Mouse (Mus musculus): ENCODE results near the gene Eftud2. TPM values are rescaled to one million over a fixed set of nuclear protein-coding genes. Genes with fewer than 3 reads are reported as not detected.

Gene Eftud2
- polyA plus RNA-seq, 1 experiment: 72.5 TPM

DNA sequence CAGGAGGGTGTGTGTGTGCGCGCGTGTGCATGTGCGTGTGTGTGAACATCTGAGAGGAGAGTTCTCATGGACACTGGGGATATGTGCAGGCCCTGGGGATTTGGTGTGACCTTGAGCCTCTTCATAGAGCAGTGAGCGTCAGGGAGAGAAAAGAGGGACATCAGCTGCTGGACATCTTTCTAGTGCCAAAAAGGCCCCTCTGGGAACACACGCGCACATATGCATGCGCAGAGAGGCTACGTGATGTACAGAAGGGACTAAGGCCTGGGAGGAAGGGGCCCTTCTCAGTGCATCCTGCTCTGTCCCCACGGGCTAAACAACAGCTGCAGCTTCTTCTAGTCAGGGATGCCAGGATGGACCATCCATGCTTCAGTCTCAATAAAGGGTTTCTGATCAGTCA lies 46.6 kb downstream of the Eftud2 start:
- Histone ChIP-seq H3K4me1 (ENCODE audit: control insufficient read depth, insufficient read depth, low read length) (no peaks in the 10 kb centered on the region), H3K4me3 (ENCODE audit: control insufficient read depth, low read depth, low read length) (no peak overlapping the region), H3K27me3 (ENCODE audit: control insufficient read depth, insufficient read depth, low read length) (no peaks in the 10 kb centered on the region), H3K27ac (ENCODE audit: control insufficient read depth, insufficient read depth, low read depth, low read length) (no peak overlapping the region), H3K36me3 (ENCODE audit: control insufficient read depth, insufficient read depth, low read length) (peaks cover 2% of the 10 kb centered on the region)
- no peak for TF ChIP-seq CTCF (IDR thresholded peaks at IDR 0.05; ENCODE audit: control insufficient read depth, insufficient read depth, insufficient replicate concordance, low read depth, low read length)
- no peak for TF ChIP-seq POLR2A (IDR thresholded peaks at IDR 0.05; ENCODE audit: control insufficient read depth, low read depth, low read length)

DNA sequence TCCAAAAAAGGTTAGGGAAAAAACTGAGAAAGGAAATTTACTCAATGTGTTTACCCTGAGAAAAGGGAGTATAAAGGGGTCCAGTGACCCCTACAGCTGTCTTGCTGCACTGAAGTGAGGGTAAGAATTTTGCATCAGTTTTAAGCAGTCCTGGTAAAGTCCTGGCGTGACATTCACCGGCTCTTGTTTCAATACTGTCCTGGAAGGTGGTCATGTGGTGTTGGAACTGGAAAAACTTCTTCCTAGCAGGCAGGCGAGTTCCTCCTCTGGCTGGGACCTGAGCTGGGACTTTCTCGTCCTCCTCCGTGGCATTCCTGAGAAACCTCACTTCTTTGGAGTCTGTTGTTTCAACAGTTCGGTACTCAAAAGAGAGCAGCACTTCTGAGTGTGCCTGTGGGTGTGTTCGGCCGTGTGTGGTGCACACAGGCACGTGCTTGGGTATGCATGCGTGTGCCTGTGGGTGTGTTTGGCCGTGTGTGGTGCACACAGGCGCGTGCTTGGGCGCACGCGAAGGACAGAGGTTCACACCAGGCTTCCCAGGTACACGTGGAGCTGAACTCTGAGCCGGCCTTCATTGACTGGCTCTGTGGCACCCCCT lies 48.0 kb downstream of the Eftud2 start:
- Histone ChIP-seq H3K36me3 (ENCODE audit: control insufficient read depth, insufficient read depth, low read length) (no peaks in the 10 kb centered on the region), H3K4me3 (ENCODE audit: control insufficient read depth, low read depth, low read length) (no peak overlapping the region), H3K4me1 (ENCODE audit: control insufficient read depth, insufficient read depth, low read length) (no peaks in the 10 kb centered on the region), H3K27ac (ENCODE audit: control insufficient read depth, insufficient read depth, low read depth, low read length) (no peak overlapping the region), H3K27me3 (ENCODE audit: control insufficient read depth, insufficient read depth, low read length) (no peaks in the 10 kb centered on the region)
- TF ChIP-seq CTCF (IDR thresholded peaks at IDR 0.05; ENCODE audit: control insufficient read depth, insufficient read depth, insufficient replicate concordance, low read depth, low read length) (no peak), POLR2A (IDR thresholded peaks at IDR 0.05; ENCODE audit: control insufficient read depth, low read depth, low read length) (0 out of 2 replicates have a peak, but pooled peaks have one; percentile 19)

DNA sequence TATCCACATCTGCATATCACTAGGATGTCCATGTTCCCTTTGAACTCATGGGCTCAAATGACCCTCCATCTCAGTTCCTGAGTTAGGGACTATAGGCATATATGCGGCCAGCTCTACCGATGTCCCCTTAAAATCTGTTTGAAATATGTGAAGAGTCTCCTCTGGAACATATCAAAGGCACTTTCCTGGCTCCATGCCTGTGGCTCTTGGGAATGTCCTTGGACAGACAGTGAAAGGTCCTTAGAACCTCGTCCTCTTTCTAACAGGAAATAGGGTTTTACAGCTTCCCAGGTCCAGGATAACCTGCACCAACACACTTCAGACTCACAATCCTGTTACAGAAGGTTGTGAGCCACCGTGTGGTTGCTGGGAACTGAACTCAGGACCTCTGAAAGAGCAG lies 50.5 kb downstream of the Eftud2 start:
- H3K4me1 ChIP-seq (ENCODE audit: control insufficient read depth, insufficient read depth, low read length): no peaks in the 10 kb centered on the region
- no peak overlapping the region for H3K4me3 ChIP-seq (ENCODE audit: control insufficient read depth, low read depth, low read length)
- H3K27me3 ChIP-seq (ENCODE audit: control insufficient read depth, insufficient read depth, low read length): no peaks in the 10 kb centered on the region
- TF ChIP-seq POLR2A (IDR thresholded peaks at IDR 0.05; ENCODE audit: control insufficient read depth, low read depth, low read length) (no peak), CTCF (IDR thresholded peaks at IDR 0.05; ENCODE audit: control insufficient read depth, insufficient read depth, insufficient replicate concordance, low read depth, low read length) (no peak)
- H3K27ac ChIP-seq (ENCODE audit: control insufficient read depth, insufficient read depth, low read depth, low read length): no peak overlapping the region
- no peaks in the 10 kb centered on the region for H3K36me3 ChIP-seq (ENCODE audit: control insufficient read depth, insufficient read depth, low read length)

DNA sequence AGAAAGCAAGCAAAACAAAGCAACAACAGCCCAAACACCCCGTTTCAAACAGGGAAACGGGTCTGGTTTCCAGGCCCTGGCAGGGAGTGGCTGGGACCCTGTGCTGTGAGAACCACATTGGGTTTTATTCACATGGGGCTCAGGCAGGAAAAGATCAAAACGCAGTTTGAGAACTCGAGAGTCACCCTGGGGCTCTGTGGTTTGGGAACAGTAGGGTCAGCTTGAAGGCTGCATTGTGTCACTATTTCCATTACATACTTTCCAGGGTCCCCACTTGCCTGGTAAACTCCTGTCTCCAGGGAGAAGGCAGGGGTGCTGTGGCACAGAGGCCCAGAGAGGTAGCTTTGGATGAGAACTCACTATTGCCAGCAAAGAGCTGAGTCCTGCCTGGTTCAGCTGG lies 53.7 kb downstream of the Eftud2 start:
- Histone ChIP-seq H3K27ac (ENCODE audit: control insufficient read depth, insufficient read depth, low read depth, low read length) (no peak overlapping the region), H3K4me3 (ENCODE audit: control insufficient read depth, low read depth, low read length) (no peak overlapping the region), H3K27me3 (ENCODE audit: control insufficient read depth, insufficient read depth, low read length) (no peaks in the 10 kb centered on the region), H3K36me3 (ENCODE audit: control insufficient read depth, insufficient read depth, low read length) (no peaks in the 10 kb centered on the region), H3K4me1 (ENCODE audit: control insufficient read depth, insufficient read depth, low read length) (no peaks in the 10 kb centered on the region)
- TF ChIP-seq POLR2A (IDR thresholded peaks at IDR 0.05; ENCODE audit: control insufficient read depth, low read depth, low read length): no peak
- no peak for TF ChIP-seq CTCF (IDR thresholded peaks at IDR 0.05; ENCODE audit: control insufficient read depth, insufficient read depth, insufficient replicate concordance, low read depth, low read length)

- Histone ChIP-seq H3K4me3 (ENCODE audit: control insufficient read depth, low read depth, low read length) (no peak overlapping the region), H3K27me3 (ENCODE audit: control insufficient read depth, insufficient read depth, low read length) (no peaks in the 10 kb centered on the region), H3K4me1 (ENCODE audit: control insufficient read depth, insufficient read depth, low read length) (no peaks in the 10 kb centered on the region), H3K27ac (ENCODE audit: control insufficient read depth, insufficient read depth, low read depth, low read length) (no peak overlapping the region), H3K36me3 (ENCODE audit: control insufficient read depth, insufficient read depth, low read length) (no peaks in the 10 kb centered on the region)
- no peak for TF ChIP-seq CTCF (IDR thresholded peaks at IDR 0.05; ENCODE audit: control insufficient read depth, insufficient read depth, insufficient replicate concordance, low read depth, low read length)
- no peak for TF ChIP-seq POLR2A (IDR thresholded peaks at IDR 0.05; ENCODE audit: control insufficient read depth, low read depth, low read length)
Observed at GRCm38 (mm10) chr11:102826476-102826875, 54.3 kb downstream of the Eftud2 start.

GRCm38 (mm10) chr11:102821231-102821630 lies 59.6 kb downstream of the Eftud2 start:
- no peaks in the 10 kb centered on the region for H3K36me3 ChIP-seq (ENCODE audit: control insufficient read depth, insufficient read depth, low read length)

DNA sequence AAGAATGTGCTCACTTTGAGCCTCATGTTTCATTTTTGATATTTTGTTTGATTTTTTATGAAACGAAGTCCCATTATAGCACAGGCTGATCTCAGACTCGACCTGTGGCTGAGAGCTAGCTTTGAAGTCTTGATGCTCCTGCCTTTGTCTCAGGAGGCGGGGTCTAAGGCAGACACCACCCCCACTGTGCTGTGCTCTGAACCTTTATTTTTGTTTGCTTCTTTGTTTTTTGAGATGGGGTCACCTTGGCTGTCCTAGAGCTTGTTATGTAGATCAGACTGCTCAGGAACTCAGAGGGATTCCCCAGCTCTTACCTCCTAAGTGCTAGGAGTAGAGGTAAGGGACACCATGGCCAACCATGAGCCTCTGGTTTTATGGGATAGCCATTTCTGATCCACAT lies 60.4 kb downstream of the Eftud2 start:
- Histone ChIP-seq H3K27me3 (ENCODE audit: control insufficient read depth, insufficient read depth, low read length) (no peaks in the 10 kb centered on the region), H3K36me3 (ENCODE audit: control insufficient read depth, insufficient read depth, low read length) (no peaks in the 10 kb centered on the region), H3K27ac (ENCODE audit: control insufficient read depth, insufficient read depth, low read depth, low read length) (no peak overlapping the region), H3K4me1 (ENCODE audit: control insufficient read depth, insufficient read depth, low read length) (peaks cover 14% of the 10 kb centered on the region), H3K4me3 (ENCODE audit: control insufficient read depth, low read depth, low read length) (no peak overlapping the region)
- TF ChIP-seq CTCF (IDR thresholded peaks at IDR 0.05; ENCODE audit: control insufficient read depth, insufficient read depth, insufficient replicate concordance, low read depth, low read length): no peak
- no peak for TF ChIP-seq POLR2A (IDR thresholded peaks at IDR 0.05; ENCODE audit: control insufficient read depth, low read depth, low read length)

More at GRCm38 (mm10) chr11:102821231-102821630, 59.6 kb downstream of the Eftud2 start:
- no peak overlapping the region for H3K4me3 ChIP-seq (ENCODE audit: control insufficient read depth, low read depth, low read length)
- TF ChIP-seq POLR2A (IDR thresholded peaks at IDR 0.05; ENCODE audit: control insufficient read depth, low read depth, low read length): no peak
- no peak for TF ChIP-seq CTCF (IDR thresholded peaks at IDR 0.05; ENCODE audit: control insufficient read depth, insufficient read depth, insufficient replicate concordance, low read depth, low read length)
- H3K27me3 ChIP-seq (ENCODE audit: control insufficient read depth, insufficient read depth, low read length): no peaks in the 10 kb centered on the region
- peaks cover 12% of the 10 kb centered on the region for H3K4me1 ChIP-seq (ENCODE audit: control insufficient read depth, insufficient read depth, low read length)
- H3K27ac ChIP-seq (ENCODE audit: control insufficient read depth, insufficient read depth, low read depth, low read length): no peak overlapping the region
